Mouse (Mus musculus): ENCODE measurements around the gene Olfr618. TPM values are rescaled to one million over a fixed set of nuclear protein-coding genes. Genes with fewer than 3 reads are reported as not detected.

The Olfr618 gene
- polyA plus RNA-seq, 1 experiment, result not detected

DNA sequence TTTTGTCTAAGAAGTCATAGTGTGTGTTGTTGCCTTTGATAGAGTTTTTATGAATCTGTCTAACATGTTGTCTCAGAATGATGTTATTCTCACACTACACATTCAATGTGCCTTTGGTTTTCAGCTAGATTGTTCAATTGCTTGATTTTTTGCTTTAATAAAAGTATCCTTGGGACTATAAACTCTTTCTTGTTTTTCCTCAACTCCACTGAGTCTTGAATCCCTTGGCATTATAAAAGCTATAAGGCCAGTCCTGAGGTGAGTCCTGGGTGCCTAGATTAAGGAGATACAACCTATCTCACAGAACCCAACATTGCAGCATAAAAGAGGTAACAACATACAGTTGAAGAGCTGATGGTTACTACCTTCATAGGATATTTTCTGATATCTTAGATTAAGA lies 10.4 kb downstream of the Olfr618 start, which contains the start of gene Olfr619:
Gene Olfr619, plus strand, starts transcription at position 301 of the 400 bp plus-strand sequence.
- H3K79me3 ChIP-seq (ENCODE audit: low read depth), result no peaks in the 10 kb centered on the region
- H3ac ChIP-seq (ENCODE audit: control insufficient read depth, insufficient read length, low read depth), result no peak within 1 kb of the TSS
- no peak within 1 kb of the TSS for H3K4me3 ChIP-seq (ENCODE audit: insufficient read depth, poor library complexity, severe bottlenecking)
- H3K79me2 ChIP-seq (ENCODE audit: control insufficient read depth, insufficient read depth), result no peaks in the 10 kb centered on the region
- H3K36me3 ChIP-seq (ENCODE audit: control insufficient read depth, insufficient read depth), result no peaks in the 10 kb centered on the region
- H3K27me3 ChIP-seq (ENCODE audit: control insufficient read depth, insufficient read depth, insufficient read length), result no peaks in the 10 kb centered on the region
- TF ChIP-seq CTCF (IDR thresholded peaks at IDR 0.05; ENCODE audit: control insufficient read depth, insufficient read depth, insufficient read length), result no peak
- no peak for TF ChIP-seq MYOD1 (IDR thresholded peaks at IDR 0.05; ENCODE audit: control insufficient read depth, insufficient read length, low read depth)
- TF ChIP-seq USF1 (IDR thresholded peaks at IDR 0.05; ENCODE audit: low read depth), result no peak
- TF ChIP-seq MYOG (IDR thresholded peaks at IDR 0.05; ENCODE audit: control insufficient read depth, extremely low read depth, insufficient read length), result no peak
- TF ChIP-seq FOSL1 (IDR thresholded peaks at IDR 0.05; ENCODE audit: insufficient read depth, low read length, poor library complexity, severe bottlenecking), result no peak

DNA sequence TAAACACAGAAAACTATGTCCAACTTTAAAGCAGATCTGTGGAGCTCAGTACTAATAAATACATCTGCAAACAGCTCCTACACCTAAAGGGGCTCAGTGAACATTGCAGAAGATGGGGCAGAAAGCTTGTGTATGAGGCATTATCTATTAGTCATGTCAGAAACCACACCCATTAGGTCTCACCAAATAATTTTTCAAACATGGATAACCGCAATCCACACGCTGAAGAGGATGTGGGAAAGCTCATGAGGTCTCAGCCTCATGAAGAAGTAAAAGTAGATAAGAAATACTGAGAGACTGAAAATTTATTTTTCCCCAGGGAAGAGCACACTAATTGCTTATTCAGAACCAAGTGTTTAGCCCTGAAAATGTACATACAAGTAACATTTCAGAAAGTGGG lies 17.5 kb downstream of the Olfr618 start:
- H3K79me2 ChIP-seq (ENCODE audit: control insufficient read depth, insufficient read depth), result no peaks in the 10 kb centered on the region
- H3K27me3 ChIP-seq (ENCODE audit: control insufficient read depth, insufficient read depth, insufficient read length), result no peaks in the 10 kb centered on the region
- no peaks in the 10 kb centered on the region for H3K36me3 ChIP-seq (ENCODE audit: control insufficient read depth, insufficient read depth)
- no peak overlapping the region for H3K4me3 ChIP-seq (ENCODE audit: insufficient read depth, poor library complexity, severe bottlenecking)
- H3K79me3 ChIP-seq (ENCODE audit: low read depth), result no peaks in the 10 kb centered on the region
- H3ac ChIP-seq (ENCODE audit: control insufficient read depth, insufficient read length, low read depth), result no peak overlapping the region
- TF ChIP-seq USF1 (IDR thresholded peaks at IDR 0.05; ENCODE audit: low read depth) (no peak), MYOD1 (IDR thresholded peaks at IDR 0.05; ENCODE audit: control insufficient read depth, insufficient read length, low read depth) (no peak), CTCF (IDR thresholded peaks at IDR 0.05; ENCODE audit: control insufficient read depth, insufficient read depth, insufficient read length) (no peak), MAX (IDR thresholded peaks at IDR 0.05) (no peak), FOSL1 (IDR thresholded peaks at IDR 0.05; ENCODE audit: insufficient read depth, low read length, poor library complexity, severe bottlenecking) (no peak), CEBPB (IDR thresholded peaks at IDR 0.05; ENCODE audit: low read depth) (no peak), MYOG (IDR thresholded peaks at IDR 0.05; ENCODE audit: control insufficient read depth, extremely low read depth, insufficient read length) (no peak)

GRCm38 (mm10) chr7:103612434-103612833 lies 22.5 kb downstream of the Olfr618 start, which contains the start of gene Olfr620:
Gene Olfr620 (minus strand): TSS chr7:103612534.
- H3K36me3 ChIP-seq (ENCODE audit: control insufficient read depth, insufficient read depth), result no peaks in the 10 kb centered on the region
- no peaks in the 10 kb centered on the region for H3K79me2 ChIP-seq (ENCODE audit: control insufficient read depth, insufficient read depth)
- no peaks in the 10 kb centered on the region for H3K27me3 ChIP-seq (ENCODE audit: control insufficient read depth, insufficient read depth, insufficient read length)
- TF ChIP-seq MAX (IDR thresholded peaks at IDR 0.05) (no peak), USF1 (IDR thresholded peaks at IDR 0.05; ENCODE audit: low read depth) (no peak), MYOG (IDR thresholded peaks at IDR 0.05; ENCODE audit: control insufficient read depth, extremely low read depth, insufficient read length) (no peak), CEBPB (IDR thresholded peaks at IDR 0.05; ENCODE audit: low read depth) (no peak), MYOD1 (IDR thresholded peaks at IDR 0.05; ENCODE audit: control insufficient read depth, insufficient read length, low read depth) (no peak), CTCF (IDR thresholded peaks at IDR 0.05; ENCODE audit: control insufficient read depth, insufficient read depth, insufficient read length) (no peak), FOSL1 (IDR thresholded peaks at IDR 0.05; ENCODE audit: insufficient read depth, low read length, poor library complexity, severe bottlenecking) (no peak)
- H3ac ChIP-seq (ENCODE audit: control insufficient read depth, insufficient read length, low read depth), result no peak within 1 kb of the TSS
- H3K4me3 ChIP-seq (ENCODE audit: insufficient read depth, poor library complexity, severe bottlenecking), result no peak within 1 kb of the TSS
- H3K79me3 ChIP-seq (ENCODE audit: low read depth), result no peaks in the 10 kb centered on the region

- H3K79me2 ChIP-seq (ENCODE audit: control insufficient read depth, insufficient read depth), result no peaks in the 10 kb centered on the region
- TF ChIP-seq CEBPB (IDR thresholded peaks at IDR 0.05; ENCODE audit: low read depth), result no peak
- TF ChIP-seq MYOD1 (IDR thresholded peaks at IDR 0.05; ENCODE audit: control insufficient read depth, insufficient read length, low read depth), result no peak
- TF ChIP-seq FOSL1 (IDR thresholded peaks at IDR 0.05; ENCODE audit: insufficient read depth, low read length, poor library complexity, severe bottlenecking), result no peak
- no peak for TF ChIP-seq MAX (IDR thresholded peaks at IDR 0.05)
- no peak for TF ChIP-seq CTCF (IDR thresholded peaks at IDR 0.05; ENCODE audit: control insufficient read depth, insufficient read depth, insufficient read length)
- no peak for TF ChIP-seq MYOG (IDR thresholded peaks at IDR 0.05; ENCODE audit: control insufficient read depth, extremely low read depth, insufficient read length)
- no peak for TF ChIP-seq USF1 (IDR thresholded peaks at IDR 0.05; ENCODE audit: low read depth)
- H3K4me3 ChIP-seq (ENCODE audit: insufficient read depth, poor library complexity, severe bottlenecking), result no peak overlapping the region
- H3ac ChIP-seq (ENCODE audit: control insufficient read depth, insufficient read length, low read depth), result no peak overlapping the region
- no peaks in the 10 kb centered on the region for H3K36me3 ChIP-seq (ENCODE audit: control insufficient read depth, insufficient read depth)
- no peaks in the 10 kb centered on the region for H3K27me3 ChIP-seq (ENCODE audit: control insufficient read depth, insufficient read depth, insufficient read length)
- H3K79me3 ChIP-seq (ENCODE audit: low read depth), result no peaks in the 10 kb centered on the region
Observed at GRCm38 (mm10) chr7:103636795-103637194, 46.9 kb downstream of the Olfr618 start.

DNA sequence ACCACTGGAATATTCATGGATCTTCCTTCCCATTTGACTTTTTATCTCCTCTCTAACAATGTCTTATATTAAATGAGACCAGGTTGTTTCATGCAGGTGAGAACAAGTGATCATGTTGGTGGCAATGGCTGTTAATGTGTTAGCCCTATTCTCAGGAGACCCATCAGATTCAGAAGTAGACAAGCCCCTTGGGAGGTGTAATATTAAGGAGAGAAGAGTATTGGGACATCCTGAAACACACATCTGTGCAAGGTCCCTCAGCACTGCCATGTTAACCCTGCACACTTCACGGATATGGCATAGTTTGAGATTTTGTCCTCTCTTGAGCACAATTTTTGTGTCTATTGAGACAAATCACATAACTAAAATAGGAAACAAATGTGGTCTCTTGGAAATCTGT lies 52.7 kb downstream of the Olfr618 start, which contains the start of gene Olfr622:
Gene Olfr622, minus strand, starts transcription at position 101 of the 400 bp plus-strand sequence.
- H3K79me3 ChIP-seq (ENCODE audit: low read depth), result no peaks in the 10 kb centered on the region
- TF ChIP-seq FOSL1 (IDR thresholded peaks at IDR 0.05; ENCODE audit: insufficient read depth, low read length, poor library complexity, severe bottlenecking), result no peak
- no peak for TF ChIP-seq MYOD1 (IDR thresholded peaks at IDR 0.05; ENCODE audit: control insufficient read depth, insufficient read length, low read depth)
- no peak for TF ChIP-seq CTCF (IDR thresholded peaks at IDR 0.05; ENCODE audit: control insufficient read depth, insufficient read depth, insufficient read length)
- no peak for TF ChIP-seq MYOG (IDR thresholded peaks at IDR 0.05; ENCODE audit: control insufficient read depth, extremely low read depth, insufficient read length)
- TF ChIP-seq CEBPB (IDR thresholded peaks at IDR 0.05; ENCODE audit: low read depth), result no peak
- TF ChIP-seq USF1 (IDR thresholded peaks at IDR 0.05; ENCODE audit: low read depth), result no peak
- TF ChIP-seq MAX (IDR thresholded peaks at IDR 0.05), result no peak
- no peaks in the 10 kb centered on the region for H3K36me3 ChIP-seq (ENCODE audit: control insufficient read depth, insufficient read depth)
- H3ac ChIP-seq (ENCODE audit: control insufficient read depth, insufficient read length, low read depth), result no peak within 1 kb of the TSS
- no peaks in the 10 kb centered on the region for H3K79me2 ChIP-seq (ENCODE audit: control insufficient read depth, insufficient read depth)
- H3K27me3 ChIP-seq (ENCODE audit: control insufficient read depth, insufficient read depth, insufficient read length), result no peaks in the 10 kb centered on the region
- no peak within 1 kb of the TSS for H3K4me3 ChIP-seq (ENCODE audit: insufficient read depth, poor library complexity, severe bottlenecking)
